Mouse (Mus musculus): Measurements from ENCODE around the gene Scaf4. TPM values are rescaled to one million over a fixed set of nuclear protein-coding genes. Genes with fewer than 3 reads are reported as not detected.

Scaf4 gene
- polyA plus RNA-seq, 1 experiment from 2014 or later = 20.1 TPM

DNA sequence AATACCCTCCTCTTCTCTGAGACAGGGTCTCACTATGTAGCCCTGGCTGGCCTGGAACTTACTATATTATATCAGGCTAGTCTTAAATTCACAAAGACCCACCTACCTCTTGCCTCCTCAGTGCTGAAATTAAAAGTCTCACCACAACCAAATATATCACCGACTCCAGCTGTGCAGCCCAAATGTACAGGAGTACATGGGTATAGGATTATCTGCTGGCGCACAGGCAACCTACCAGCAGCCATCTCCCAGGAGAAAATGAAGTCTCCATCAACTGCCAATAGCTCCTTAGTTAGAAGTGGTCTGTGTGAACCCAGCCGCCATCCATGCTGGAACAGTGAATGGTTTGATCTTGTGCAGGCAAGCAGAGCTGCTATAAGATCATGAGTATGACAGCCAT, 105.9 kb downstream of the Scaf4 start:
- 0 out of 2 replicates have a peak, but pooled peaks cover 2% of the 10 kb centered on the region for H3K4me1 ChIP-seq (ENCODE audit: control insufficient read depth, insufficient read depth, low read length)
- H3K4me2 ChIP-seq = no peak overlapping the region
- H3K27me3 ChIP-seq (ENCODE audit: control insufficient read depth, insufficient read depth, low read length) = no peaks in the 10 kb centered on the region
- no peak overlapping the region for H3K4me3 ChIP-seq (ENCODE audit: low read depth, low read length)
- H3K9ac ChIP-seq (ENCODE audit: low read depth, low read length) = no peak overlapping the region
- no peak for ATAC-seq (replicated peaks; ENCODE audit: insufficient number of reproducible peaks, low FRiP score, low TSS enrichment)
- H3K36me3 ChIP-seq (ENCODE audit: control insufficient read depth, insufficient read depth, low read length) = no peaks in the 10 kb centered on the region
- H3K9me3 ChIP-seq (replicated peaks; ENCODE audit: control insufficient read depth, low read length) = no peaks in the 10 kb centered on the region
- H3K27ac ChIP-seq (ENCODE audit: low read depth, low read length) = no peak overlapping the region
- WGBS (ENCODE audit: insufficient replicate concordance) = 81% methylated on average over 3 of the region's 3 CpGs

DNA sequence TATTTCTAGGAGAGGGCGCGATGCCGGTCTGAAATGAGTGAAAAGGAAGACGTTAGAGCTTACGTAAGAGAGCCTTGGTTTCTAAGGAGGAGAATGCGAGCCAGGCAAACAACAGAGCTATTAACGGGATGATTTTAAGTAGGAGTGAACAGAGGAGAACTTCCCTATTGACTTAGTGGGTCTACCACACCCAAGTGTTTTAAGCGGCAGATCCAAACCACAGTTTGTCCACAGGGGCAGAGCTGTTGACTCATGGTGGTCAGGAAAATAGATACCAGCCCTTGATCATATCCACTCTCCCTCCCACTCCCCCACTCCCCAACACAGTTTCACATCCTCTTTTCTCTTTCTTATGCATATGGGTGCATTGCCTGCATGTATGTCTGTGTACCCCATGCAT, 106.9 kb downstream of the Scaf4 start:
- 0 out of 2 replicates have a peak, but pooled peaks cover 2% of the 10 kb centered on the region for H3K4me1 ChIP-seq (ENCODE audit: control insufficient read depth, insufficient read depth, low read length)
- no peak overlapping the region for H3K9ac ChIP-seq (ENCODE audit: low read depth, low read length)
- no peak overlapping the region for H3K4me2 ChIP-seq
- H3K36me3 ChIP-seq (ENCODE audit: control insufficient read depth, insufficient read depth, low read length) = no peaks in the 10 kb centered on the region
- ATAC-seq (replicated peaks; ENCODE audit: insufficient number of reproducible peaks, low FRiP score, low TSS enrichment) = no peak
- no peak overlapping the region for H3K4me3 ChIP-seq (ENCODE audit: low read depth, low read length)
- WGBS (ENCODE audit: insufficient replicate concordance) = 76% methylated on average over 8 of the region's 8 CpGs
- H3K27me3 ChIP-seq (ENCODE audit: control insufficient read depth, insufficient read depth, low read length) = no peaks in the 10 kb centered on the region
- no peak overlapping the region for H3K27ac ChIP-seq (ENCODE audit: low read depth, low read length)
- no peaks in the 10 kb centered on the region for H3K9me3 ChIP-seq (replicated peaks; ENCODE audit: control insufficient read depth, low read length)

GRCm38 (mm10) chr16:90176472-90176871, 107.8 kb downstream of the Scaf4 start:
- Histone ChIP-seq H3K9ac (ENCODE audit: low read depth, low read length) (no peak overlapping the region), H3K27me3 (ENCODE audit: control insufficient read depth, insufficient read depth, low read length) (no peaks in the 10 kb centered on the region), H3K27ac (ENCODE audit: low read depth, low read length) (no peak overlapping the region), H3K9me3 (replicated peaks; ENCODE audit: control insufficient read depth, low read length) (no peaks in the 10 kb centered on the region), H3K4me3 (ENCODE audit: low read depth, low read length) (no peak overlapping the region), H3K4me1 (ENCODE audit: control insufficient read depth, insufficient read depth, low read length) (0 out of 2 replicates have a peak, but pooled peaks cover 2% of the 10 kb centered on the region), H3K4me2 (no peak overlapping the region), H3K36me3 (ENCODE audit: control insufficient read depth, insufficient read depth, low read length) (no peaks in the 10 kb centered on the region)
- no peak for ATAC-seq (replicated peaks; ENCODE audit: insufficient number of reproducible peaks, low FRiP score, low TSS enrichment)
- WGBS (ENCODE audit: insufficient replicate concordance) = 58% methylated on average over 10 of the region's 10 CpGs

Other genes with a start within 250 kb of the Scaf4 start
- gene Tiam1, start 140.7 kb downstream of the Scaf4 start, polyA plus RNA-seq (2014; fragmentation: Nextera tagmentation; extraction: Ambion mirVana) = 18.9 and 24.9 TPM in 2 replicates
- 1,124 and 1,155 TPM in 2 replicates for gene Sod1, start 63.7 kb downstream of the Scaf4 start, polyA plus RNA-seq (2014; fragmentation: Nextera tagmentation; extraction: Ambion mirVana)
- 14.9 and 16.4 TPM in 2 replicates for gene Hunk, start 101.5 kb upstream of the Scaf4 start, polyA plus RNA-seq (2014; fragmentation: Nextera tagmentation; extraction: Ambion mirVana)

Data from heart, embryonic 11.5 days (tissue).